In the genomic region with DNA sequence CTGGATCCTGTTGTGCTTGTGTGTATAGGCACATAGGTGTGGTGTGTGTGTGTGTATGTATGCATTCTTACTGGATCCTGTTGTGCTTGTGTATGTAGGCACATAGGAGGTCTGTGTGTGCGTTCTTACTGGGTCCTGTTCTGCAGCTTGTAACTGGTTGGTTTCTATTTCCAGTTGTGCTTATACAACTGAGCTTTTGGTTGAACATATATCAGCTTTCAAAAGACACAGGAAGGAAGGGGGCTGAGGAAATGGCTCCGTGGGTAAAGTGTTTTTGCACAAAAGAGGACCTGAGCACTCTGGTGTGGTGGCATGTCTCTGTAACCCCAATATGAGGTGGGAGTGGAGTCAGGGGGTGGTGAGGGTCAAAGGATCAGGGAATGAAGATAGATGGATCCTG, we compare ENCODE assay signal across 25 mouse cellular contexts. TPM values are rescaled to one million over a fixed set of nuclear protein-coding genes. Genes with fewer than 3 reads are reported as not detected.
DNase-seq lines count a peak whose midpoint lies in the region; ATAC-seq and TF ChIP-seq lines count a peak whose summit lies in the region.
"Had no signal": no experiment of that assay in that cellular context is flagged by ENCODE, and none has a peak within 500 bp of the region (broad histone marks: within the 10 kb centered on the region; RNA-seq: fewer than 3 reads in every experiment).

No protein-coding gene starts in this region.

- TF ChIP-seq POLR2A in spleen, adult 2 months (IDR thresholded peaks at IDR 0.05; ENCODE audit: low read depth, low read length): no peak

- ATAC-seq in CD4-positive, CD25-positive, alpha-beta regulatory T cell, adult 4 months: peak; percentile 63
- ATAC-seq in granulocyte monocyte progenitor cell, adult 5-6 weeks (replicated peaks; ENCODE audit: poor library complexity, severe bottlenecking): peak; percentile 19; the same call in 1 of the 2 replicates
- ATAC-seq: hindbrain, postnatal 0 days; midbrain, embryonic 15.5 days; Patski had no signal

- peaks cover 8% of the 10 kb centered on the region for H3K36me3 ChIP-seq in spleen, adult 2 months (ENCODE audit: control insufficient read depth, insufficient read depth, low read length)
- peaks cover 97% of the 10 kb centered on the region for H3K36me3 ChIP-seq in megakaryocyte, embryonic 14.5 days (replicated peaks; ENCODE audit: low read length)

- 13% methylated on average over 2 of the region's 2 CpGs for WGBS in spleen, adult 2 months

- peaks cover 44% of the 10 kb centered on the region for H3K4me1 ChIP-seq in spleen, adult 2 months (ENCODE audit: control insufficient read depth, insufficient read depth, insufficient read length)
- peaks cover 50% of the 10 kb centered on the region for H3K4me1 ChIP-seq in megakaryocyte, embryonic 14.5 days
- H3K4me1 ChIP-seq: limb, embryonic 12.5 days; midbrain, embryonic 15.5 days had no signal

- H3K4me3 ChIP-seq in spleen, adult 2 months (ENCODE audit: extremely low read depth, insufficient read depth, insufficient read length): no peak overlapping the region
- peak overlapping the region; percentile 2 for H3K4me3 ChIP-seq in megakaryocyte, embryonic 14.5 days (replicated peaks)
- H3K4me3 ChIP-seq: forebrain, embryonic 10.5 days; gastrocnemius, adult 2 months; limb, embryonic 12.5 days; midbrain, embryonic 15.5 days; myocyte had no signal

- peak overlapping the region; percentile 84 for H3K27ac ChIP-seq in spleen, adult 2 months (ENCODE audit: insufficient read depth, low read length)
- H3K27ac ChIP-seq: forebrain, embryonic 10.5 days; gastrocnemius, adult 2 months; hindbrain, postnatal 0 days; limb, embryonic 12.5 days; midbrain, embryonic 15.5 days had no signal

- no peak for DNase-seq in spleen, adult 2 months (ENCODE audit: low read depth in 1 of 2, low spot score in 2 of 2)
- DNase-seq in spleen, postnatal 4 days (ENCODE audit: low spot score in 2 of 2): no peak
- DNase-seq in spleen, adult 18-20 months: no peak
- no peak for DNase-seq in layer of hippocampus, adult 8-10 months (ENCODE audit: low spot score in 2 of 2)
- no peak for DNase-seq in layer of hippocampus, adult 9-11 months
- DNase-seq: adrenal gland, postnatal 25 days; B cell, adult 2 months; cerebellum, adult 18-20 months; cerebellum, postnatal 36 days; gastrocnemius, adult 2 months; heart, adult 11 months; heart, postnatal 36 days; kidney, adult 8-10 months; lung, adult 18-20 months; lung, postnatal 14 days; right cerebral cortex, postnatal 14 days had no signal

- no peaks in the 10 kb centered on the region for H3K27me3 ChIP-seq in spleen, adult 2 months (ENCODE audit: control insufficient read depth, insufficient read depth, low read length)
- no peaks in the 10 kb centered on the region for H3K27me3 ChIP-seq in megakaryocyte, embryonic 14.5 days (replicated peaks)
- H3K27me3 ChIP-seq: limb, embryonic 12.5 days; midbrain, embryonic 15.5 days; Patski had no signal

- H3K9me3 ChIP-seq in megakaryocyte, embryonic 14.5 days: 0 out of 2 replicates have a peak, but pooled peaks cover 5% of the 10 kb centered on the region
- H3K9me3 ChIP-seq: forebrain, embryonic 10.5 days; limb, embryonic 12.5 days; midbrain, embryonic 15.5 days had no signal

- no peak for TF ChIP-seq CTCF in spleen, adult 2 months (IDR thresholded peaks at IDR 0.05; ENCODE audit: extremely low read depth, insufficient read depth, insufficient read length, insufficient replicate concordance)

RNA-seq across cellular contexts. Expression of a gene that starts 24.5 kb away (rescaled TPM):
- polyA plus RNA-seq in spleen, adult 2 months (2012; rRNA removed): 0.34 TPM in 1 of 2 replicates, not detected in the other
- polyA plus RNA-seq in CD4-positive, CD25-positive, alpha-beta regulatory T cell, adult 4 months (2017; shearing (Covaris generic)): under 1 TPM; 0.58 to 0.98 TPM
- 2.5 and 3.7 TPM in 2 replicates for total RNA-seq in granulocyte monocyte progenitor cell, adult 5-6 weeks (2014; fragmentation: Nextera tagmentation)
- total RNA-seq in granulocyte monocyte progenitor cell, adult 5-6 weeks (2017): 2.2 and 2.6 TPM in 2 replicates
- polyA plus RNA-seq in megakaryocyte, embryonic 14.5 days (2012; ENCODE audit: insufficient read depth, low replicate concordance): 1.2 TPM in 1 of 2 replicates, not detected in the other
- 1 to 10 TPM; 1.7 to 3.4 (median 2.6) TPM for total RNA-seq in layer of hippocampus, adult 8-10 months (2022)

RNA-seq across cellular contexts. Expression of a gene that starts 57.2 kb away (rescaled TPM):
- 14.8 and 18.7 TPM in 2 replicates for polyA plus RNA-seq in spleen, adult 2 months (2012; rRNA removed)
- 10 to 100 TPM; 17.5 to 20.6 TPM for polyA plus RNA-seq in CD4-positive, CD25-positive, alpha-beta regulatory T cell, adult 4 months (2017; shearing (Covaris generic))
- 59.2 and 69.7 TPM in 2 replicates for total RNA-seq in granulocyte monocyte progenitor cell, adult 5-6 weeks (2014; fragmentation: Nextera tagmentation)
- total RNA-seq in granulocyte monocyte progenitor cell, adult 5-6 weeks (2017): 85.1 and 91.5 TPM in 2 replicates
- 80.6 and 172 TPM in 2 replicates for polyA plus RNA-seq in megakaryocyte, embryonic 14.5 days (2012; ENCODE audit: insufficient read depth, low replicate concordance)
- 10 to 100 TPM; 53.3 to 58.4 (median 56.1) TPM for total RNA-seq in layer of hippocampus, adult 8-10 months (2022)
